Mouse (Mus musculus) MEL (cell line): Measurements from ENCODE around the gene Eif4e1b. TPM values are rescaled to one million over a fixed set of nuclear protein-coding genes. Genes with fewer than 3 reads are reported as not detected.

ENCODE experiments used
- DNase-seq: peaks from one replicate; pipeline ENCODE4 v3.0.0; 2011; ENCODE audit warnings: low read depth, low spot score
- H3K27ac ChIP-seq: 2 replicates; pipeline ENCODE4 v1.5.1; 2012; ENCODE audit warnings: low read depth, mild to moderate bottlenecking, control low read depth, low read length, moderate library complexity; ENCODE audit not compliant: control insufficient read depth
- H3K27me3 ChIP-seq, 2 experiments: fragments of 150-350 bp in 1 of 2; sonication (generic) in 1 of 2; 2 replicates each; pipeline ENCODE4 v1.6.1; 2012; ENCODE audit warnings: low read length in 2 of 2, mild to moderate bottlenecking in 2 of 2, improper control_type of control experiment in 1 of 2, moderate library complexity in 1 of 2; ENCODE audit not compliant: insufficient read depth in 2 of 2, control insufficient read depth in 1 of 2
- H3K36me3 ChIP-seq, 2 experiments: 2 replicates each; pipeline ENCODE4 v1.6.1; 2012 to 2014; ENCODE audit warnings: low read length in 2 of 2, improper control_type of control experiment in 1 of 2, inconsistent platforms in 1 of 2, mild to moderate bottlenecking in 1 of 2; ENCODE audit not compliant: insufficient read depth in 2 of 2, control insufficient read depth in 1 of 2
- H3K4me1 ChIP-seq, 2 experiments: fragments of 150-350 bp in 1 of 2; sonication (generic) in 1 of 2; 2 replicates each; pipeline ENCODE4 v1.6.1; 2012; ENCODE audit warnings: low read length in 2 of 2, improper control_type of control experiment in 1 of 2, mild to moderate bottlenecking in 1 of 2; ENCODE audit not compliant: insufficient read depth in 2 of 2, control insufficient read depth in 1 of 2
- H3K4me3 ChIP-seq, 2 experiments: fragments of 150-350 bp in 1 of 2; sonication (generic) in 1 of 2; 2 replicates each; pipeline ENCODE4 v1.5.1; 2012; ENCODE audit warnings: low read depth in 2 of 2, low read length in 2 of 2, mild to moderate bottlenecking in 2 of 2, moderate library complexity in 2 of 2, control low read depth in 1 of 2, improper control_type of control experiment in 1 of 2; ENCODE audit not compliant: control insufficient read depth in 1 of 2, insufficient read depth in 1 of 2
- H3K79me2 ChIP-seq: 2 replicates; pipeline ENCODE4 v1.6.1; 2012; ENCODE audit warnings: mild to moderate bottlenecking, low read length, moderate library complexity; ENCODE audit not compliant: control insufficient read depth, poor library complexity, insufficient read depth
- H3K9ac ChIP-seq: 2 replicates; pipeline ENCODE4 v1.6.1; 2012; ENCODE audit warnings: low read depth, mild to moderate bottlenecking, control low read depth, low read length, moderate library complexity; ENCODE audit not compliant: control insufficient read depth, poor library complexity, severe bottlenecking
- H3K9me3 ChIP-seq: fragments of 150-350 bp; sonication (generic); replicated peaks from 2 replicates; pipeline ENCODE4 v1.6.1; 2012; ENCODE audit warnings: mild to moderate bottlenecking, low read length, improper control_type of control experiment, moderate library complexity; ENCODE audit not compliant: insufficient read depth
- BHLHE40 ChIP-seq: IDR thresholded peaks from 2 replicates; pipeline ENCODE4 v1.6.1; 2012; ENCODE audit warnings: low read depth, mild to moderate bottlenecking, inconsistent platforms, low read length, improper control_type of control experiment, borderline replicate concordance
- CHD1 ChIP-seq: IDR thresholded peaks from 2 replicates; pipeline ENCODE4 v1.6.1; 2012; ENCODE audit warnings: low read depth, mild to moderate bottlenecking, inconsistent platforms, low read length, improper control_type of control experiment
- CHD2 ChIP-seq: IDR thresholded peaks from 2 replicates; pipeline ENCODE4 v1.6.1; 2011; ENCODE audit warnings: low read length, improper control_type of control experiment
- CTCF ChIP-seq, 3 experiments: IDR thresholded peaks in 2 of 3; conservative IDR thresholded peaks in 1 of 3; 2 replicates each; pipeline ENCODE4 v1.5.1; 2011 to 2012; ENCODE audit warnings: low read length in 3 of 3, low read depth in 2 of 3, mild to moderate bottlenecking in 2 of 3, improper control_type of control experiment in 1 of 3, inconsistent platforms in 1 of 3, mixed read lengths in 1 of 3, moderate library complexity in 1 of 3; ENCODE audit not compliant: control insufficient read depth in 1 of 3, insufficient read depth in 1 of 3, poor library complexity in 1 of 3, severe bottlenecking in 1 of 3
- E2F4 ChIP-seq: IDR thresholded peaks from 2 replicates; pipeline ENCODE4 v1.6.1; 2011; ENCODE audit warnings: low read depth, low read length, improper control_type of control experiment, borderline replicate concordance
- ELF1 ChIP-seq: IDR thresholded peaks from 2 replicates; pipeline ENCODE4 v1.6.1; 2014; ENCODE audit warnings: low read depth, mild to moderate bottlenecking, inconsistent platforms, low read length, improper control_type of control experiment, moderate library complexity
- EP300 ChIP-seq, 2 experiments: IDR thresholded peaks; 2 replicates each; pipeline ENCODE4 v1.6.1; 2011; ENCODE audit warnings: improper control_type of control experiment in 2 of 2, low read length in 2 of 2, low read depth in 1 of 2, mild to moderate bottlenecking in 1 of 2
- ETS1 ChIP-seq: IDR thresholded peaks from 2 replicates; pipeline ENCODE4 v1.6.1; 2012; ENCODE audit warnings: low read depth, mild to moderate bottlenecking, inconsistent platforms, low read length, improper control_type of control experiment, moderate library complexity
- GABPA ChIP-seq: IDR thresholded peaks from 2 replicates; pipeline ENCODE4 v1.6.1; 2012; ENCODE audit warnings: low read depth, mild to moderate bottlenecking, inconsistent platforms, low read length, improper control_type of control experiment, moderate library complexity
- GATA1 ChIP-seq: IDR thresholded peaks from 2 replicates; pipeline ENCODE4 v1.6.1; 2011; ENCODE audit warnings: low read depth, low read length, improper control_type of control experiment
- KAT2A ChIP-seq: conservative IDR thresholded peaks from 2 replicates; pipeline ENCODE4 v1.6.1; 2012; ENCODE audit warnings: low read depth, low read length, improper control_type of control experiment, inconsistent platforms
- MAX ChIP-seq: IDR thresholded peaks from 2 replicates; pipeline ENCODE4 v1.6.1; 2011; ENCODE audit warnings: low read length, improper control_type of control experiment
- MAZ ChIP-seq: IDR thresholded peaks from 2 replicates; pipeline ENCODE4 v1.6.1; 2012; ENCODE audit warnings: low read depth, mild to moderate bottlenecking, inconsistent platforms, low read length, improper control_type of control experiment
- MYB ChIP-seq: IDR thresholded peaks from 2 replicates; pipeline ENCODE4 v1.6.1; 2011; ENCODE audit warnings: mild to moderate bottlenecking, low read depth, low read length, improper control_type of control experiment
- MYC ChIP-seq: IDR thresholded peaks from 2 replicates; pipeline ENCODE4 v1.6.1; 2011; ENCODE audit warnings: low read depth, mild to moderate bottlenecking, low read length, improper control_type of control experiment, moderate library complexity
- NRF1 ChIP-seq: IDR thresholded peaks from 2 replicates; pipeline ENCODE4 v1.6.1; 2014; ENCODE audit warnings: low read depth, mild to moderate bottlenecking, inconsistent platforms, low read length, improper control_type of control experiment, moderate library complexity; ENCODE audit not compliant: poor library complexity, insufficient read depth, severe bottlenecking
- POLR2AphosphoS2 ChIP-seq: IDR thresholded peaks from 2 replicates; pipeline ENCODE4 v1.6.1; 2011; ENCODE audit warnings: low read length, improper control_type of control experiment
- POLR2AphosphoS5 ChIP-seq: IDR thresholded peaks from 2 replicates; pipeline ENCODE4 v1.6.1; 2012; ENCODE audit warnings: low read depth, borderline replicate concordance, mild to moderate bottlenecking, inconsistent platforms, low read length, moderate library complexity, mixed read lengths
- RAD21 ChIP-seq: IDR thresholded peaks from 2 replicates; pipeline ENCODE4 v1.6.1; 2011; ENCODE audit warnings: mild to moderate bottlenecking, low read depth, low read length, improper control_type of control experiment
- RCOR1 ChIP-seq: IDR thresholded peaks from 2 replicates; pipeline ENCODE4 v1.6.1; 2012; ENCODE audit warnings: low read depth, mild to moderate bottlenecking, inconsistent platforms, low read length, improper control_type of control experiment
- SIN3A ChIP-seq: IDR thresholded peaks from 2 replicates; pipeline ENCODE4 v1.6.1; 2012; ENCODE audit warnings: low read length, improper control_type of control experiment, inconsistent platforms
- SMC3 ChIP-seq: IDR thresholded peaks from 2 replicates; pipeline ENCODE4 v1.6.1; 2011; ENCODE audit warnings: low read depth, low read length, improper control_type of control experiment
- TAL1 ChIP-seq: IDR thresholded peaks from 2 replicates; pipeline ENCODE4 v1.6.1; 2012; ENCODE audit warnings: mild to moderate bottlenecking, inconsistent platforms, low read length, moderate library complexity, mixed read lengths
- TBP ChIP-seq: IDR thresholded peaks from 2 replicates; pipeline ENCODE4 v1.8.0; 2011; ENCODE audit warnings: low read depth, low read length, improper control_type of control experiment
- TCF12 ChIP-seq: IDR thresholded peaks from 2 replicates; pipeline ENCODE4 v1.6.1; 2014; ENCODE audit warnings: low read depth, mild to moderate bottlenecking, inconsistent platforms, low read length, improper control_type of control experiment, moderate library complexity
- USF1 ChIP-seq: IDR thresholded peaks from 2 replicates; pipeline ENCODE4 v1.6.1; 2014; ENCODE audit warnings: low read depth, mild to moderate bottlenecking, inconsistent platforms, low read length, improper control_type of control experiment, moderate library complexity
- ZC3H11A ChIP-seq: IDR thresholded peaks from 2 replicates; pipeline ENCODE4 v1.6.1; 2012; ENCODE audit warnings: low read depth, mild to moderate bottlenecking, inconsistent platforms, low read length, improper control_type of control experiment
- ZKSCAN1 ChIP-seq: IDR thresholded peaks from 2 replicates; pipeline ENCODE4 v1.6.1; 2012; ENCODE audit warnings: low read depth, mild to moderate bottlenecking, inconsistent platforms, low read length, improper control_type of control experiment, moderate library complexity
- polyA plus RNA-seq, 2 experiments: library from polyadenylated mRNA; stranded (reverse) in 1 of 2; unstranded in 1 of 2; fragments of >175 nt in 1 of 2; fragments of >200 nt in 1 of 2; gene quantifications; 2 replicates each; pipeline versions ENCODE4 v1.2.1 to v1.2.4; 2012; ENCODE audit warnings: low replicate concordance in 2 of 2, low read depth in 1 of 2; ENCODE audit not compliant: insufficient read length in 2 of 2, insufficient read depth in 1 of 2, missing spikeins in 1 of 2
- total RNA-seq: library from RNA; depleted of rRNA; stranded (reverse); fragments of 300-350 nt; gene quantifications from 2 replicates; pipeline ENCODE4 v1.2.3, GENCODE M21; 2012

The Eif4e1b gene
- total and polyA plus RNA-seq, 3 experiments: not detected

DNA sequence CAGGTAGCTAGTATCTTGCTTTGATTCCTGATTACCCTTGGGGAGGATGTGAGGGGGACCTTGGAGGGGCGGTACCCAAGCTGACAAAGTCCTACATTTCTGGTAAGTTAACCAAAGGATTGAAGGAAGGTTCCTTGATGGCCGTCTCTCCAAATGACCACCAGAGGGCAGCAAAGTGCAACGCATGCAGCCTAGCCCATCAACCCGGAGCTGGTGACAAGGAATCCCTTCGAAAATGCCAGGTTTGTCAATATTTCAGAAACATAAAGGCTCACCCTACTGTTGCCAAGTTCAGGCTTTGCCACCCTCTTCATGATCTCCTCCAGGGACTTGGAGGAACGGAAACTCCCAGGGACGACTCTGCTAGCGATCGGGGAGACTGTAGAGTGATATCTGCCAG, 15.9 kb downstream of the Eif4e1b start:
- peak; percentile 85 for DNase-seq
- no peaks in the 10 kb centered on the region for H3K27me3 ChIP-seq
- no peaks in the 10 kb centered on the region for H3K9me3 ChIP-seq
- no peak overlapping the region for H3K9ac ChIP-seq
- no peak overlapping the region for H3K27ac ChIP-seq
- no peaks in the 10 kb centered on the region for H3K79me2 ChIP-seq
- no peaks in the 10 kb centered on the region for H3K36me3 ChIP-seq
- TF ChIP-seq TAL1 (no peak), TCF12 (no peak), BHLHE40 (no peak), CHD1 (no peak), ETS1 (no peak), MAZ (no peak), SIN3A (0 out of 2 replicates have a peak, but pooled peaks have one; percentile 34), KAT2A (no peak), USF1 (no peak), MYC (0 out of 2 replicates have a peak, but pooled peaks have one; percentile 23), POLR2AphosphoS5 (no peak), TBP (no peak), MAX (no peak), POLR2AphosphoS2 (no peak), EP300 (IDR thresholded peaks at IDR 0.05; ENCODE audit: low read depth in 1 of 2, low read length in 2 of 2) (peak in 1 of 2 experiments; percentile 9; a peak in 1 of 4 replicates), RAD21 (peak; percentile 93), CHD2 (no peak), GATA1 (no peak), GABPA (no peak), NRF1 (no peak), ELF1 (no peak), ZC3H11A (peak; percentile 73), RCOR1 (no peak), ZKSCAN1 (no peak), CTCF (IDR thresholded peaks at IDR 0.05 in 2 of 3, conservative IDR thresholded peaks at IDR 0.05 in 1 of 3; ENCODE audit: control insufficient read depth in 1 of 3, insufficient read depth in 1 of 3, low read depth in 2 of 3, low read length in 3 of 3, poor library complexity in 1 of 3, severe bottlenecking in 1 of 3) (peak; percentile 91 to 96 (median 95)), MYB (no peak), SMC3 (peak; percentile 85), E2F4 (no peak)
- H3K4me1 ChIP-seq: peaks cover 2 to 15% of the 10 kb centered on the region in 2 experiments; a peak in 3 of 4 replicates
- H3K4me3 ChIP-seq: peak overlapping the region; percentile 28 to 41
